Mouse (Mus musculus) thymus, adult 2 months (tissue): ENCODE results near the gene Map2k2. TPM values are rescaled to one million over a fixed set of nuclear protein-coding genes. Genes with fewer than 3 reads are reported as not detected.

Experiments
- DNase-seq: peaks from one replicate; pipeline ENCODE4 v3.0.0; 2021
- H3K27ac ChIP-seq: fragments of 200-500 bp; 2 replicates; pipeline ENCODE4 v1.5.1; 2012; ENCODE audit warnings: low read length, control low read depth; ENCODE audit not compliant: control insufficient read depth, insufficient read depth
- H3K27me3 ChIP-seq: fragments of 200-500 bp; 2 replicates; pipeline ENCODE4 v1.6.1; 2012; ENCODE audit warnings: mild to moderate bottlenecking, low read length, moderate library complexity, mixed read lengths; ENCODE audit not compliant: control insufficient read depth, insufficient read depth
- H3K36me3 ChIP-seq: fragments of 200-500 bp; 2 replicates; pipeline ENCODE4 v1.6.1; 2012; ENCODE audit warnings: mild to moderate bottlenecking, low read length, moderate library complexity; ENCODE audit not compliant: control insufficient read depth, insufficient read depth
- H3K4me1 ChIP-seq: fragments of 200-500 bp; replicated peaks from 2 replicates; pipeline ENCODE4 v1.6.1; 2012; ENCODE audit warnings: low read length; ENCODE audit not compliant: control insufficient read depth, insufficient read depth
- H3K4me3 ChIP-seq: fragments of 200-500 bp; 2 replicates; pipeline ENCODE4 v1.5.1; 2012; ENCODE audit warnings: mild to moderate bottlenecking, low read length, control low read depth, moderate library complexity; ENCODE audit not compliant: control insufficient read depth, insufficient read depth
- CTCF ChIP-seq: fragments of 200-500 bp; IDR thresholded peaks from 2 replicates; pipeline ENCODE4 v1.5.1; 2012; ENCODE audit warnings: mild to moderate bottlenecking, control low read depth, low read length, moderate library complexity, borderline replicate concordance; ENCODE audit not compliant: control insufficient read depth, poor library complexity, insufficient read depth; ENCODE audit errors: extremely low read depth
- POLR2A ChIP-seq: fragments of 200-500 bp; IDR thresholded peaks from 2 replicates; pipeline ENCODE4 v1.6.1; 2012; ENCODE audit warnings: mild to moderate bottlenecking, low read length, control low read depth, moderate library complexity; ENCODE audit not compliant: control insufficient read depth, poor library complexity, insufficient read depth; ENCODE audit errors: extremely low read depth
- WGBS: fragments of 180-500 bp; shearing (Covaris S2); methylation state at CpG from one replicate; pipeline ENCODE4 v1.1.7; 2018; 5-methylcytosine and 5-hydroxymethylcytosine counted together
- polyA plus RNA-seq: library from polyadenylated mRNA; depleted of rRNA; stranded (reverse); fragments of >200 nt; gene quantifications from 2 replicates; pipeline ENCODE4 v1.2.3, GENCODE M21; 2012

The Map2k2 gene
- polyA plus RNA-seq, 1 experiment = 214 TPM

DNA sequence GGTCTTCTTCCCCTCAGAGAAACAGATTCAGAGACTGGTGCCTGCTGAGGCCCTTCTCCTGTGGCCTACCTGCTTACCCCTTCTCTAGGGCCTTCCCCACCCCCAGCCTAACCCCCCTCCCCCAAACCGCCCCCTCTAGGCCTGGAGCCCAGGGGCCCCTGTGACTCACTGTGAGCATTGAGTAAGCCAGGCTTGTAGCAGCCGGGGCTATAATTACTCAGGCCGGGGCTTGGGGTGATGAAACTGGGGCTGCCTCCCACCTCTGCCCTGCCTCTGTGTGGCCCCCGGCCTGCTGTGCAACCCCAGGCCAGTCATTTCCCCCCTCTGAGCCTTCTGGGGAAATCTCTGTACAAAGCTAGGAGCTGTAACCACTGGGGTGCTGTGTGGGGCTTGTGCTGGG, 40.6 kb downstream of the Map2k2 start:
- no peak for DNase-seq
- 96% methylated on average over 4 of the region's 4 CpGs for WGBS
- Histone ChIP-seq H3K4me3 (no peak overlapping the region), H3K27me3 (no peaks in the 10 kb centered on the region), H3K4me1 (peaks cover 6% of the 10 kb centered on the region; the same call in 1 of the 2 replicates), H3K27ac (no peak overlapping the region), H3K36me3 (peaks cover 61% of the 10 kb centered on the region)
- TF ChIP-seq POLR2A = no peak
- no peak for TF ChIP-seq CTCF

DNA sequence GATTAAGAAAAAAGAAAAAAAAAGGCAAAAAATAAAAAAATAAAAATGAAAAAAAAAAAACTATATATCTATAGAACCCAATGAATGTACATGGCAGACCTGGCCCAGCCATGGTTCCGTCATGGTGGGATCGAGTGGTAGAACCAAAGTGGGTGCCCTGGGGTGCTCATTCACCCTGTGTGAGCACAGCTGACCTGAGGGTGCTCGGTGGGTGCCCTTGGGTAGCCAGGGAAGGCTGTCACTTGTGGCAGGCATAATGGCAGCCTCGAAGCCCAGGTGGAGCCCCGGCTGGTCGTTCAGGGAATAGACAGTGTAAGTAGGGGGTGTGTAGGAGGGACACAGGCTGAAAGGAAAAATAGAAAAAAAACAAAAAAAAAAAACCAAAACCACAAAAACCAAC, 45.5 kb downstream of the Map2k2 start:
- 56% methylated on average over 6 of the region's 6 CpGs for WGBS
- H3K4me3 ChIP-seq = no peak overlapping the region
- no peak overlapping the region for H3K27ac ChIP-seq
- H3K4me1 ChIP-seq = no peaks in the 10 kb centered on the region
- H3K36me3 ChIP-seq = peaks cover 69% of the 10 kb centered on the region
- no peak for DNase-seq
- H3K27me3 ChIP-seq = no peaks in the 10 kb centered on the region
- no peak for TF ChIP-seq CTCF

DNA sequence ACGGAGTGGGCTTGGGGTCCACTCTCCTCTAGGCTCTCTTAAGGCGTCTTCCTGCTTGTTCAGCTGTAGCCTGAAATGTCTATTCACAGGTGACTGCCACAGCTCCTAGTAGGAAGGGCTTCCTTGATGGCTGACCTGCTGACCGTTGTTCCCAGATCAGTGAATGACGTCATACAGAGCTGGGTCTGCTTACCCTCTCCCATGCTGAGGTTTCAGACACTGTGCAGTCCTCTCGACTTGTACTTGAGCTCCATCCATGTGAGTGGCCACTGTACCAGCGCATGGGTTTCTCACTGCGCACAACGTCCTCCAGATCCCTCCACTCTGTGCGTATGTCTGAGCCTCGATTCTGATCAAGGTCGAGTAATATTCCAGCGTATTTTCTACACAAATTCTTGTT, 46.9 kb downstream of the Map2k2 start:
- TF ChIP-seq POLR2A (no peak), CTCF (no peak)
- Histone ChIP-seq H3K27me3 (no peaks in the 10 kb centered on the region), H3K27ac (no peak overlapping the region), H3K36me3 (peaks cover 74% of the 10 kb centered on the region), H3K4me3 (no peak overlapping the region), H3K4me1 (no peaks in the 10 kb centered on the region)
- 93% methylated on average over 12 of the region's 12 CpGs for WGBS
- no peak for DNase-seq

DNA sequence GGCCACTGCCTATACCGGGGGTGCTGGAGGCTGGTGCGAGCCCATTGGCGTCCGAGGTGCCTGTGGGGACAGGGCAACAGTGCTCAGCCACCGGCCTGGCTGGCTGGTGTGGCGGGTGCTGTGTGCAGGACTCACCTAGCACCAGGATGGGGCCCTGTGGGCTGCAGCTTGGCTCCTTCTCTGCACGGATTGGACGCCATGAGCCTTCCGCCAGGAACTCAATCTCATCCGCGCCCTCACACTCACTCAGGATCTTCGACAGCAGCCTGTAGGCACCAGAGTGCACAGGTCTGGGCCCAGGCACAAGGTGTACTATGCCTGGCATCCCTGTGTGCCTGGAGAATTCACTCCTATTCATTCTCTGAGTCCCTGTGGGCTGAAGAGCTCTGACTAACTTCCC, 48.6 kb downstream of the Map2k2 start:
- H3K4me1 ChIP-seq = no peaks in the 10 kb centered on the region
- H3K27me3 ChIP-seq = no peaks in the 10 kb centered on the region
- no peak overlapping the region for H3K4me3 ChIP-seq
- no peak for TF ChIP-seq CTCF
- no peak for TF ChIP-seq POLR2A
- no peak for DNase-seq
- 98% methylated on average over 12 of the region's 12 CpGs for WGBS
- peaks cover 58% of the 10 kb centered on the region for H3K36me3 ChIP-seq
- H3K27ac ChIP-seq = no peak overlapping the region

DNA sequence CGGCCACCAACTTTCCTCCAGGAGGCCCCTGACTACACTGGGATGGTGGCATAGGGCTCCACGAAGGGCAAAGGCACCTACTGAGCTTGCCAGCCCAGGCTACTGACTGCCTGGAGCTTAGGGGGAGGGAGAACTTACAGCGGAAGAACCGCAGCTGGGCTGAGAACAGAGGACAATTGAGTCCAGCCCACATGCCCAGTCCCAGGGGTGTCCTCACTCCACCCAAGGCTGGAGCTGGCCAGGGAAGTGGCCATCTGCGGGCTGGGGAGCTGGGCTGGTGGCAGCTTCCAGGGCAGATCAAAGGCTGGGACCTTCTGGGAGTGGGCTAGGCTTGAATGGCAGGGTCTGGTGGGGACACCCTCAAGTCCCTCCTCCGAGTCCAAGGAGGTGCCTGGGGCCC, 49.0 kb downstream of the Map2k2 start:
- 96% methylated on average over 6 of the region's 6 CpGs for WGBS
- Histone ChIP-seq H3K27ac (no peak overlapping the region), H3K27me3 (no peaks in the 10 kb centered on the region), H3K4me1 (no peaks in the 10 kb centered on the region), H3K36me3 (peaks cover 54% of the 10 kb centered on the region), H3K4me3 (no peak overlapping the region)
- TF ChIP-seq CTCF (no peak), POLR2A (no peak)
- DNase-seq = no peak

- no peak for DNase-seq
- WGBS = 86% methylated on average over 8 of the region's 8 CpGs
- TF ChIP-seq CTCF (no peak), POLR2A (no peak)
- no peaks in the 10 kb centered on the region for H3K27me3 ChIP-seq
- H3K4me3 ChIP-seq = no peak overlapping the region
- peaks cover 9% of the 10 kb centered on the region for H3K36me3 ChIP-seq
- peaks cover 8% of the 10 kb centered on the region for H3K4me1 ChIP-seq
- no peak overlapping the region for H3K27ac ChIP-seq
These were observed 56.0 kb downstream of the Map2k2 start for GRCm38 (mm10) chr10:81161602-81162317.

DNA sequence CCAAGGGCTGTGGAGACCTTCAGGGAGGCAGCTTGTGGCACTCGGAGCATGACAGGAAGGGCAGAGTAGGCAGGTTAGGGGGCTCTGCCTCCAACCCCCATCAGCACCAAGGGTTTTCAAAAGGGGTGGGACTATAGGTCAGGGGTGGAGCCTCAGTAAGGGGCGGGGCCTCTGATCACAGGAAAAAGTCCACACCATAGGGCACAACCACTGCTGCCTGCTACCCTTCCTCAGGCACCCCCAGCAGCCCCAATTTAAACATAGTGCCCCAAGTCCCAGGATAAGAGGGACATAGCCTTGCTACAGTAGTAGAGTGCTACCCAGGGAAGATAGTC, 56.6 kb downstream of the Map2k2 start:
- peaks cover 12% of the 10 kb centered on the region for H3K4me1 ChIP-seq

More for the DNA sequence above, 56.6 kb downstream of the Map2k2 start:
- no peak for TF ChIP-seq POLR2A
- no peak for TF ChIP-seq CTCF
- WGBS = 69% methylated on average over 2 of the region's 2 CpGs
- no peak for DNase-seq
- no peak overlapping the region for H3K4me3 ChIP-seq
- no peak overlapping the region for H3K27ac ChIP-seq
- H3K36me3 ChIP-seq = peaks cover 4% of the 10 kb centered on the region; the same call in 1 of the 2 replicates
- H3K27me3 ChIP-seq = no peaks in the 10 kb centered on the region
